Mouse (Mus musculus) megakaryocyte, embryonic 14.5 days (primary cell): ENCODE data around the gene Cped1. TPM values are rescaled to one million over a fixed set of nuclear protein-coding genes. Genes with fewer than 3 reads are reported as not detected.

Source experiments
- H3K27me3 ChIP-seq: replicated peaks from 2 replicates; pipeline ENCODE3; 2012; ENCODE audit warnings: inconsistent platforms
- H3K36me3 ChIP-seq: replicated peaks from 2 replicates; pipeline ENCODE3; 2012; ENCODE audit warnings: low read length, inconsistent platforms, mixed read lengths
- H3K4me1 ChIP-seq: 2 replicates; pipeline ENCODE4 v1.6.1; 2012; ENCODE audit warnings: inconsistent platforms
- H3K4me3 ChIP-seq: replicated peaks from 2 replicates; pipeline ENCODE3; 2012; ENCODE audit warnings: moderate library complexity, mild to moderate bottlenecking, inconsistent platforms
- H3K9me3 ChIP-seq: 2 replicates; pipeline ENCODE4 v1.6.1; 2012; ENCODE audit warnings: inconsistent platforms
- FLI1 ChIP-seq: IDR thresholded peaks from 2 replicates; pipeline ENCODE4 v1.6.1; 2012; ENCODE audit warnings: low read length, inconsistent platforms, mixed read lengths
- GATA1 ChIP-seq: IDR thresholded peaks from 3 replicates; pipeline ENCODE4 v1.6.1; 2012; ENCODE audit warnings: mixed read lengths, low read length, inconsistent platforms, borderline replicate concordance
- polyA plus RNA-seq: library from polyadenylated mRNA; stranded (reverse); fragments of >175 nt; gene quantifications from 2 replicates; pipeline ENCODE4 v1.2.3, GENCODE M21; 2012; ENCODE audit warnings: low replicate concordance; ENCODE audit not compliant: insufficient read depth

Gene Cped1
- polyA plus RNA-seq, 1 experiment, result 0.17 TPM

- H3K36me3 ChIP-seq, result no peaks in the 10 kb centered on the region
- peak overlapping the region; percentile 54 for H3K4me3 ChIP-seq
- no peak for TF ChIP-seq FLI1
- TF ChIP-seq GATA1, result no peak
- peaks cover 40% of the 10 kb centered on the region for H3K4me1 ChIP-seq
- H3K27me3 ChIP-seq, result peaks cover 2% of the 10 kb centered on the region
- no peaks in the 10 kb centered on the region for H3K9me3 ChIP-seq
Observed at GRCm38 (mm10) chr6:21998131-21998530, 12.4 kb downstream of the Cped1 start.

- peaks cover 46% of the 10 kb centered on the region for H3K4me1 ChIP-seq
- no peak overlapping the region for H3K4me3 ChIP-seq
- TF ChIP-seq GATA1 (no peak), FLI1 (no peak)
- H3K9me3 ChIP-seq, result no peaks in the 10 kb centered on the region
- peaks cover 2% of the 10 kb centered on the region for H3K27me3 ChIP-seq
- no peaks in the 10 kb centered on the region for H3K36me3 ChIP-seq
Observed at GRCm38 (mm10) chr6:21999025-21999424, 13.3 kb downstream of the Cped1 start.

GRCm38 (mm10) chr6:22000086-22000485 lies 14.4 kb downstream of the Cped1 start:
- H3K9me3 ChIP-seq, result no peaks in the 10 kb centered on the region

GRCm38 (mm10) chr6:22000881-22001280 lies 15.2 kb downstream of the Cped1 start:
- Histone ChIP-seq H3K9me3 (no peaks in the 10 kb centered on the region), H3K4me1 (peaks cover 50% of the 10 kb centered on the region), H3K4me3 (no peak overlapping the region), H3K36me3 (no peaks in the 10 kb centered on the region), H3K27me3 (peaks cover 1% of the 10 kb centered on the region)
- no peak for TF ChIP-seq FLI1
- TF ChIP-seq GATA1, result no peak

More at GRCm38 (mm10) chr6:22000086-22000485, 14.4 kb downstream of the Cped1 start:
- H3K27me3 ChIP-seq, result peaks cover 2% of the 10 kb centered on the region
- TF ChIP-seq GATA1 (no peak), FLI1 (no peak)
- peaks cover 50% of the 10 kb centered on the region for H3K4me1 ChIP-seq
- H3K36me3 ChIP-seq, result no peaks in the 10 kb centered on the region
- H3K4me3 ChIP-seq, result no peak overlapping the region

- no peak for TF ChIP-seq GATA1
- TF ChIP-seq FLI1, result no peak
- Histone ChIP-seq H3K9me3 (no peaks in the 10 kb centered on the region), H3K4me1 (peaks cover 50% of the 10 kb centered on the region), H3K4me3 (no peak overlapping the region), H3K36me3 (no peaks in the 10 kb centered on the region), H3K27me3 (no peaks in the 10 kb centered on the region)
Observed at GRCm38 (mm10) chr6:22001284-22001916, 15.7 kb downstream of the Cped1 start.

GRCm38 (mm10) chr6:22002521-22003199 lies 16.9 kb downstream of the Cped1 start:
- Histone ChIP-seq H3K36me3 (no peaks in the 10 kb centered on the region), H3K4me3 (peak overlapping the region; percentile 64), H3K9me3 (no peaks in the 10 kb centered on the region), H3K27me3 (no peaks in the 10 kb centered on the region), H3K4me1 (peaks cover 44% of the 10 kb centered on the region)
- no peak for TF ChIP-seq FLI1
- no peak for TF ChIP-seq GATA1

GRCm38 (mm10) chr6:22003200-22003587 lies 17.5 kb downstream of the Cped1 start:
- Histone ChIP-seq H3K36me3 (no peaks in the 10 kb centered on the region), H3K4me1 (peaks cover 39% of the 10 kb centered on the region), H3K27me3 (no peaks in the 10 kb centered on the region), H3K9me3 (no peaks in the 10 kb centered on the region), H3K4me3 (peak overlapping the region; percentile 64)
- no peak for TF ChIP-seq GATA1
- no peak for TF ChIP-seq FLI1

- Histone ChIP-seq H3K27me3 (no peaks in the 10 kb centered on the region), H3K36me3 (no peaks in the 10 kb centered on the region), H3K4me3 (no peak overlapping the region), H3K4me1 (peaks cover 30% of the 10 kb centered on the region), H3K9me3 (no peaks in the 10 kb centered on the region)
- TF ChIP-seq FLI1 (no peak), GATA1 (no peak)
Observed at GRCm38 (mm10) chr6:22003959-22004543, 18.3 kb downstream of the Cped1 start.

GRCm38 (mm10) chr6:22008346-22008745 lies 22.6 kb downstream of the Cped1 start:
- H3K4me3 ChIP-seq, result no peak overlapping the region
- H3K27me3 ChIP-seq, result no peaks in the 10 kb centered on the region
- peaks cover 17% of the 10 kb centered on the region; the same call in 1 of the 2 replicates for H3K4me1 ChIP-seq
- no peaks in the 10 kb centered on the region for H3K9me3 ChIP-seq
- TF ChIP-seq FLI1 (no peak), GATA1 (no peak)
- no peaks in the 10 kb centered on the region for H3K36me3 ChIP-seq

- H3K4me1 ChIP-seq, result peaks cover 22% of the 10 kb centered on the region; the same call in 1 of the 2 replicates
- H3K4me3 ChIP-seq, result no peak overlapping the region
- no peaks in the 10 kb centered on the region for H3K36me3 ChIP-seq
- no peaks in the 10 kb centered on the region for H3K27me3 ChIP-seq
- H3K9me3 ChIP-seq, result no peaks in the 10 kb centered on the region
- no peak for TF ChIP-seq GATA1
- no peak for TF ChIP-seq FLI1
Observed at GRCm38 (mm10) chr6:22010258-22010657, 24.5 kb downstream of the Cped1 start.
